Mouse (Mus musculus) embryonic facial prominence, embryonic 11.5 days (tissue): ENCODE measurements at regions not wholly inside any gene's neighbourhood (a gene's known extent, or its start where the extent isn't known, plus 50 kb on each side); places are given as distances from the start of the nearest gene placed in this dataset.

Experiments
- ATAC-seq: fragments of 200-750 bp; cut with Nextera tagmentation; replicated peaks from 2 replicates; pipeline ENCODE4 v1.8.0; 2017; ENCODE audit warnings: low read depth; ENCODE audit not compliant: insufficient number of reproducible peaks, low FRiP score, low TSS enrichment
- DNase-seq: peaks from one replicate; pipeline ENCODE4 v3.0.0-alpha.2; 2015; ENCODE audit warnings: low spot score
- H3K27ac ChIP-seq: fragments of 300-500 bp; sonication (generic); replicated peaks from 2 replicates; pipeline ENCODE4 v1.5.1; 2014; ENCODE audit warnings: mild to moderate bottlenecking, low read depth, low read length, control low read depth
- H3K27me3 ChIP-seq: fragments of 300-500 bp; sonication (generic); 2 replicates; pipeline ENCODE4 v1.6.1; 2014; ENCODE audit warnings: mild to moderate bottlenecking, low read length, moderate library complexity, mixed read lengths; ENCODE audit not compliant: control insufficient read depth, insufficient read depth
- H3K36me3 ChIP-seq: fragments of 300-500 bp; sonication (generic); replicated peaks from 2 replicates; pipeline ENCODE4 v1.6.1; 2014; ENCODE audit warnings: low read depth, mild to moderate bottlenecking, low read length, moderate library complexity, mixed read lengths; ENCODE audit not compliant: control insufficient read depth, insufficient read depth
- H3K4me1 ChIP-seq: fragments of 300-500 bp; sonication (generic); 2 replicates; pipeline ENCODE4 v1.6.1; 2014; ENCODE audit warnings: low read length, mixed read lengths; ENCODE audit not compliant: control insufficient read depth, insufficient read depth
- H3K4me2 ChIP-seq: fragments of 300-500 bp; sonication (generic); 2 replicates; pipeline ENCODE4 v1.6.1; 2014; ENCODE audit warnings: low read depth, mild to moderate bottlenecking, control low read depth, low read length, moderate library complexity
- H3K4me3 ChIP-seq: fragments of 300-500 bp; sonication (generic); 2 replicates; pipeline ENCODE4 v1.5.1; 2014; ENCODE audit warnings: low read depth, low read length, control low read depth
- H3K9ac ChIP-seq: fragments of 300-500 bp; sonication (generic); replicated peaks from 2 replicates; pipeline ENCODE4 v1.6.1; 2014; ENCODE audit warnings: mild to moderate bottlenecking, control low read depth, low read length
- H3K9me3 ChIP-seq: fragments of 300-500 bp; sonication (generic); replicated peaks from 2 replicates; pipeline ENCODE4 v1.6.1; 2016; ENCODE audit warnings: mild to moderate bottlenecking, low read length, inconsistent platforms, mixed read lengths; ENCODE audit not compliant: control insufficient read depth
- WGBS: fragments of 180-500 bp; shearing (Covaris S2); extraction: QIAGEN DNeasy Blood & Tissue Kit; methylation state at CpG from one replicate; pipeline ENCODE4 v1.1.7; 2014; 5-methylcytosine and 5-hydroxymethylcytosine counted together

GRCm38 (mm10) chr19:60029720-60030119 is 86.3 kb upstream of the Rab11fip2 start:
- Histone ChIP-seq H3K4me1 (no peaks in the 10 kb centered on the region), H3K27me3 (no peaks in the 10 kb centered on the region), H3K27ac (no peak overlapping the region), H3K9me3 (no peaks in the 10 kb centered on the region), H3K4me3 (no peak overlapping the region), H3K4me2 (no peak overlapping the region), H3K36me3 (no peaks in the 10 kb centered on the region), H3K9ac (no peak overlapping the region)
- no peak for ATAC-seq
- no peak for DNase-seq
- 49% methylated on average over 4 of the region's 4 CpGs for WGBS

GRCm38 (mm10) chr19:60015614-60016300 is 72.3 kb upstream of the Rab11fip2 start:
- no peak overlapping the region for H3K9ac ChIP-seq
- DNase-seq (peak; percentile 85), ATAC-seq (peak; percentile 72)
- no peaks in the 10 kb centered on the region for H3K27me3 ChIP-seq
- no peaks in the 10 kb centered on the region for H3K36me3 ChIP-seq
- H3K4me2 ChIP-seq, result 0 out of 2 replicates have a peak overlapping the region, but pooled peaks have one; percentile 11
- peaks cover 2% of the 10 kb centered on the region; the same call in 1 of the 2 replicates for H3K4me1 ChIP-seq
- 8% methylated on average over 12 of the region's 12 CpGs for WGBS
- H3K4me3 ChIP-seq, result no peak overlapping the region
- peak overlapping the region; percentile 13; the same call in 1 of the 2 replicates for H3K27ac ChIP-seq
- no peaks in the 10 kb centered on the region for H3K9me3 ChIP-seq

GRCm38 (mm10) chr19:59995557-59995956 is 52.1 kb upstream of the Rab11fip2 start:
- DNase-seq (no peak), ATAC-seq (no peak)
- no peaks in the 10 kb centered on the region for H3K4me1 ChIP-seq
- no peak overlapping the region for H3K4me3 ChIP-seq
- no peaks in the 10 kb centered on the region for H3K9me3 ChIP-seq
- no peak overlapping the region for H3K9ac ChIP-seq
- H3K36me3 ChIP-seq, result no peaks in the 10 kb centered on the region
- 86% methylated on average over 1 of the region's 1 CpGs for WGBS
- no peak overlapping the region for H3K4me2 ChIP-seq
- H3K27ac ChIP-seq, result no peak overlapping the region
- no peaks in the 10 kb centered on the region for H3K27me3 ChIP-seq
